9 mouse cellular contexts compared by ENCODE assay signal in the genomic region with DNA sequence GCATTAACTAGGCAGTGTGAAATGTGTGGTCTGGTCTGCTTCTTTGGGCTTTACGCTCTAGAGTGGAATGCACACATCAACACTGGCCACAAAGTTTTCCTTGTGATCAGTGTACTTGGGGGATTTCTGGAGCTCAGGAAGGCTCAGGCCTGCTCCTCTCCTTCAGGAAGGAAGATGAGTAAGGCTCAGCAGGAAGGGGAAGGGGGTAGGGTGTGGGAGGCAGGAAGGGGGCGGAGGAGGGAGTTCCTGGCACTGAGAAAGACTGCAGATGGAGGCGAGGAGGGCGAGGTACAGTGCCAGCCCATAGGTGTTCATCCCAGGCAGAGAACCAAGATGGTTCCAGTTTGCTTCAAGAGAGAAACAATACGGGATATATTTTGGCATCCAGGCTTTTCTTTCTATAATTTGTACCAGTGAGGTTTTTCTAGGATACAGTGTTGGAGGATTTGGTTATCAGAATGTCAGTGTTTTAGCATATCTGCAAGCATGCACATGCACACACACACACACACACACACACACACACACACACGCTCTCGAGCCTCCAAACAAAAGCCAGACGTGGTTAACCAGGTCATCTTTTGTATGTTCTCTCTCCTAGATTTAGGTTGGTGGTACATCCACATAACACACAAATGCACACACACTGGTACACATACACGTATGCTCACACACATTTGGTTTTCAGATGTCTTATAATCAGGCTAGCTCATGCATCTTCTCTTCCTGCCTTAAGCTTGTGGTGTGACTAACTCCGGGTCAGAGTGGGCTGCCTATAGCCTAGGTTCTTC. TPM values are rescaled to one million over a fixed set of nuclear protein-coding genes. Genes with fewer than 3 reads are reported as not detected.
DNase-seq lines count a peak whose midpoint lies in the region; ATAC-seq and TF ChIP-seq lines count a peak whose summit lies in the region.
"Had no signal": no experiment of that assay in that cellular context is flagged by ENCODE, and none has a peak within 500 bp of the region (broad histone marks: within the 10 kb centered on the region; RNA-seq: fewer than 3 reads in every experiment).

No protein-coding gene starts in this region.

- H3K4me3 ChIP-seq in forebrain, postnatal 0 days (ENCODE audit: low read depth, low read length) = no peak overlapping the region
- peak overlapping the region; percentile 91 for H3K4me3 ChIP-seq in megakaryocyte, embryonic 14.5 days (replicated peaks)
- H3K4me3 ChIP-seq: embryonic facial prominence, embryonic 12.5 days had no signal

- DNase-seq in cerebellum, postnatal 4 days (ENCODE audit: low spot score in 2 of 2) = no peak
- DNase-seq in forebrain, postnatal 0 days = no peak
- peak; percentile 56 for DNase-seq in kidney, postnatal 10 days
- DNase-seq in thymus, postnatal 36 days = no peak
- DNase-seq in layer of hippocampus, postnatal 25 days (ENCODE audit: extremely low spot score in 1 of 2, low spot score in 1 of 2) = no peak

- H3K4me2 ChIP-seq in forebrain, postnatal 0 days (ENCODE audit: low read depth) = no peak overlapping the region
- H3K4me2 ChIP-seq: embryonic facial prominence, embryonic 12.5 days had no signal

- WGBS in forebrain, postnatal 0 days = 66% methylated on average over 10 of the region's 10 CpGs

- peak overlapping the region; percentile 45; the same call in 1 of the 2 replicates for H3K27ac ChIP-seq in forebrain, postnatal 0 days (ENCODE audit: low read depth, low read length)
- H3K27ac ChIP-seq: embryonic facial prominence, embryonic 12.5 days had no signal

- no peaks in the 10 kb centered on the region; the same call in 1 of the 2 replicates for H3K4me1 ChIP-seq in forebrain, postnatal 0 days (ENCODE audit: insufficient read depth)
- peaks cover 97% of the 10 kb centered on the region for H3K4me1 ChIP-seq in megakaryocyte, embryonic 14.5 days

- H3K9me3 ChIP-seq in forebrain, postnatal 0 days (ENCODE audit: low read length) = no peaks in the 10 kb centered on the region
- H3K9me3 ChIP-seq in megakaryocyte, embryonic 14.5 days = no peaks in the 10 kb centered on the region
- H3K9me3 ChIP-seq: embryonic facial prominence, embryonic 12.5 days had no signal

- H3K9ac ChIP-seq in forebrain, postnatal 0 days = no peak overlapping the region
- H3K9ac ChIP-seq: embryonic facial prominence, embryonic 12.5 days had no signal

- ATAC-seq in cerebellum, adult (ENCODE audit: insufficient number of reproducible peaks, low FRiP score, low TSS enrichment) = peak; percentile 72
- ATAC-seq in CD4-positive, CD25-positive, alpha-beta regulatory T cell, adult 4 months = peak; percentile 39
- ATAC-seq in forebrain, postnatal 0 days = no peak

- H3K27me3 ChIP-seq in forebrain, postnatal 0 days (ENCODE audit: insufficient read depth, low read length) = no peaks in the 10 kb centered on the region
- H3K27me3 ChIP-seq in megakaryocyte, embryonic 14.5 days (replicated peaks) = no peaks in the 10 kb centered on the region
- H3K27me3 ChIP-seq: embryonic facial prominence, embryonic 12.5 days had no signal

- TF ChIP-seq CTCF in forebrain, postnatal 0 days (IDR thresholded peaks at IDR 0.05; ENCODE audit: low read depth) = no peak

- H3K36me3 ChIP-seq in forebrain, postnatal 0 days (ENCODE audit: insufficient read depth) = peaks cover 24% of the 10 kb centered on the region
- H3K36me3 ChIP-seq in megakaryocyte, embryonic 14.5 days (replicated peaks; ENCODE audit: low read length) = peaks cover 75% of the 10 kb centered on the region

RNA-seq across cellular contexts. Expression of gene Arhgef7, which starts 52.5 kb away (rescaled TPM):
- 10 to 100 TPM; 33.2 to 42.6 TPM for polyA plus RNA-seq in CD4-positive, CD25-positive, alpha-beta regulatory T cell, adult 4 months (2017; shearing (Covaris generic))
- total RNA-seq in forebrain, postnatal 0 days (2014; rRNA removed) = 100 and 114 TPM in 2 replicates
- polyA plus RNA-seq in forebrain, postnatal 0 days (2015; fragmentation: Nextera tagmentation; extraction: Ambion mirVana) = 50.3 and 59.5 TPM in 2 replicates
- polyA plus RNA-seq in megakaryocyte, embryonic 14.5 days (2012; ENCODE audit: insufficient read depth, low replicate concordance) = 44.5 and 95.5 TPM in 2 replicates
- total RNA-seq in layer of hippocampus, postnatal 25 days (2021) = 100 to 1,000 TPM; 120 to 133 TPM
